Comparison of ENCODE assay signal across 9 mouse cellular contexts in genomic region chr3:83994217-83994839, GRCm38 (mm10). TPM values are rescaled to one million over a fixed set of nuclear protein-coding genes. Genes with fewer than 3 reads are reported as not detected.
DNase-seq lines count a peak whose midpoint lies in the region; ATAC-seq and TF ChIP-seq lines count a peak whose summit lies in the region.
"Had no signal": no experiment of that assay in that cellular context is flagged by ENCODE, and none has a peak within 500 bp of the region (broad histone marks: within the 10 kb centered on the region; RNA-seq: fewer than 3 reads in every experiment).

No protein-coding gene starts in this region.

- H3K4me2 ChIP-seq in liver, embryonic 12.5 days: no peak overlapping the region
- no peak overlapping the region for H3K4me2 ChIP-seq in hindbrain, embryonic 14.5 days (replicated peaks)
- no peak overlapping the region for H3K4me2 ChIP-seq in liver, embryonic 16.5 days (ENCODE audit: low read depth, low read length)
- H3K4me2 ChIP-seq in stomach, embryonic 14.5 days (replicated peaks; ENCODE audit: low read depth, low read length): no peak overlapping the region

- TF ChIP-seq CTCF in liver, adult 2 months (IDR thresholded peaks at IDR 0.05; ENCODE audit: low read depth, low read length): 0 out of 2 replicates have a peak, but pooled peaks have one; percentile 7

- DNase-seq in liver, adult 2 months (ENCODE audit: extremely low read depth, low read depth, low spot score): peak; percentile 87
- DNase-seq in hindbrain, embryonic 14.5 days (ENCODE audit: low spot score): peak; percentile 49
- no peak for DNase-seq in left cerebral cortex, adult 11 months (ENCODE audit: low spot score)
- DNase-seq in right cerebral cortex, postnatal 10 days (ENCODE audit: low spot score in 2 of 2): no peak
- no peak for DNase-seq in frontal cortex, postnatal 36 days (ENCODE audit: low spot score in 2 of 2)

- H3K9me3 ChIP-seq in liver, embryonic 12.5 days (replicated peaks): no peaks in the 10 kb centered on the region
- H3K9me3 ChIP-seq in hindbrain, embryonic 14.5 days (ENCODE audit: control insufficient read depth, low read length): no peaks in the 10 kb centered on the region
- H3K9me3 ChIP-seq in liver, embryonic 16.5 days (replicated peaks; ENCODE audit: control insufficient read depth, low read length): no peaks in the 10 kb centered on the region
- H3K9me3 ChIP-seq in stomach, embryonic 14.5 days (ENCODE audit: control insufficient read depth, low read depth, low read length): no peaks in the 10 kb centered on the region

- no peaks in the 10 kb centered on the region for H3K27me3 ChIP-seq in liver, adult 2 months (ENCODE audit: control insufficient read depth, insufficient read depth, low read length)
- H3K27me3 ChIP-seq in liver, embryonic 12.5 days (replicated peaks): no peaks in the 10 kb centered on the region
- no peaks in the 10 kb centered on the region for H3K27me3 ChIP-seq in hindbrain, embryonic 14.5 days (ENCODE audit: control insufficient read depth, insufficient read depth, low read length)
- no peaks in the 10 kb centered on the region for H3K27me3 ChIP-seq in liver, embryonic 16.5 days (ENCODE audit: control insufficient read depth, insufficient read depth, low read depth, low read length)
- H3K27me3 ChIP-seq in stomach, embryonic 14.5 days (ENCODE audit: control insufficient read depth, insufficient read depth, low read length): no peaks in the 10 kb centered on the region

- peaks cover 10% of the 10 kb centered on the region; the same call in 1 of the 2 replicates for H3K79me2 ChIP-seq in liver, adult 2 months (ENCODE audit: control insufficient read depth, insufficient read depth, low read length)

- peaks cover 51% of the 10 kb centered on the region for H3K4me1 ChIP-seq in liver, adult 2 months (ENCODE audit: control insufficient read depth, insufficient read depth, low read length)
- peaks cover 57% of the 10 kb centered on the region for H3K4me1 ChIP-seq in liver, embryonic 12.5 days
- H3K4me1 ChIP-seq in hindbrain, embryonic 14.5 days (replicated peaks; ENCODE audit: control insufficient read depth, insufficient read depth, low read length): peaks cover 60% of the 10 kb centered on the region
- H3K4me1 ChIP-seq in liver, embryonic 16.5 days (ENCODE audit: control insufficient read depth, low read depth, low read length): peaks cover 16% of the 10 kb centered on the region
- peaks cover 36% of the 10 kb centered on the region for H3K4me1 ChIP-seq in stomach, embryonic 14.5 days (ENCODE audit: control insufficient read depth, insufficient read depth, low read length)

- H3K36me3 ChIP-seq in liver, adult 2 months (ENCODE audit: control insufficient read depth, insufficient read depth, low read length): no peaks in the 10 kb centered on the region
- H3K36me3 ChIP-seq in liver, embryonic 12.5 days: peaks cover 2% of the 10 kb centered on the region; the same call in 1 of the 2 replicates
- H3K36me3 ChIP-seq in hindbrain, embryonic 14.5 days (replicated peaks; ENCODE audit: control insufficient read depth, insufficient read depth): no peaks in the 10 kb centered on the region
- no peaks in the 10 kb centered on the region for H3K36me3 ChIP-seq in liver, embryonic 16.5 days (ENCODE audit: control insufficient read depth, insufficient read depth)
- no peaks in the 10 kb centered on the region for H3K36me3 ChIP-seq in stomach, embryonic 14.5 days (ENCODE audit: control insufficient read depth, insufficient read depth, low read length)

- 30% methylated on average over 8 of the region's 8 CpGs for WGBS in liver, adult 2 months
- WGBS in liver, embryonic 12.5 days (ENCODE audit: insufficient replicate concordance): 61% methylated on average over 8 of the region's 8 CpGs
- 20% methylated on average over 8 of the region's 8 CpGs for WGBS in hindbrain, embryonic 14.5 days
- 56% methylated on average over 8 of the region's 8 CpGs for WGBS in liver, embryonic 16.5 days (ENCODE audit: insufficient replicate concordance)
- WGBS in stomach, embryonic 14.5 days: 30% methylated on average over 8 of the region's 8 CpGs

- no peak overlapping the region for H3K9ac ChIP-seq in liver, adult 2 months (ENCODE audit: low read depth, low read length)
- no peak overlapping the region for H3K9ac ChIP-seq in liver, embryonic 12.5 days
- no peak overlapping the region for H3K9ac ChIP-seq in hindbrain, embryonic 14.5 days
- H3K9ac ChIP-seq in liver, embryonic 16.5 days (ENCODE audit: low read depth, low read length): no peak overlapping the region
- H3K9ac ChIP-seq in stomach, embryonic 14.5 days (replicated peaks; ENCODE audit: low read depth, low read length): no peak overlapping the region

- TF ChIP-seq POLR2A in liver, adult 2 months (IDR thresholded peaks at IDR 0.05; ENCODE audit: extremely low read depth, insufficient read depth, low read length): no peak

- H3K27ac ChIP-seq in liver, adult 2 months (replicated peaks; ENCODE audit: insufficient read depth, low read depth, low read length): peak overlapping the region; percentile 41
- no peak overlapping the region for H3K27ac ChIP-seq in liver, embryonic 12.5 days
- H3K27ac ChIP-seq in hindbrain, embryonic 14.5 days: no peak overlapping the region
- no peak overlapping the region for H3K27ac ChIP-seq in liver, embryonic 16.5 days (ENCODE audit: low read length)
- no peak overlapping the region for H3K27ac ChIP-seq in stomach, embryonic 14.5 days (ENCODE audit: low read length)
- H3K27ac ChIP-seq: macrophage had no signal

- no peak overlapping the region for H3K4me3 ChIP-seq in liver, adult 2 months (ENCODE audit: insufficient read depth, low read depth, low read length)
- H3K4me3 ChIP-seq in liver, embryonic 12.5 days: no peak overlapping the region
- no peak overlapping the region for H3K4me3 ChIP-seq in hindbrain, embryonic 14.5 days (replicated peaks; ENCODE audit: low read length)
- H3K4me3 ChIP-seq in liver, embryonic 16.5 days (ENCODE audit: low read depth, low read length): no peak overlapping the region
- H3K4me3 ChIP-seq in stomach, embryonic 14.5 days (ENCODE audit: low read depth, low read length): no peak overlapping the region

- ATAC-seq in liver, embryonic 12.5 days: no peak
- peak; percentile 39 for ATAC-seq in hindbrain, embryonic 14.5 days (ENCODE audit: low FRiP score)
- peak; percentile 76 for ATAC-seq in liver, embryonic 16.5 days (ENCODE audit: low read depth)
- ATAC-seq in stomach, embryonic 14.5 days (ENCODE audit: insufficient number of reproducible peaks, insufficient read depth, low FRiP score, low read depth): peak; percentile 71; the same call in 1 of the 2 replicates

RNA-seq across cellular contexts. Expression of gene Tmem131l, which starts 45.6 kb away (rescaled TPM):
- 21.1 and 24.9 TPM in 2 replicates for total RNA-seq in liver, adult 2 months (2014; rRNA removed)
- polyA plus RNA-seq in liver, adult 2 months (2012; rRNA removed): 10.7 and 15.3 TPM in 2 replicates
- polyA plus RNA-seq in liver, embryonic 12.5 days (2016; fragmentation: Nextera tagmentation; extraction: Ambion mirVana): 30.3 and 32.0 TPM in 2 replicates
- 51.2 and 57.5 TPM in 2 replicates for polyA plus RNA-seq in hindbrain, embryonic 14.5 days (2014; fragmentation: Nextera tagmentation; extraction: Ambion mirVana)
- 28.8 and 29.8 TPM in 2 replicates for polyA plus RNA-seq in liver, embryonic 16.5 days (2015; fragmentation: Nextera tagmentation; extraction: Ambion mirVana)
- polyA plus RNA-seq in stomach, embryonic 14.5 days (2014; fragmentation: Nextera tagmentation; extraction: Ambion mirVana): 65.2 and 74.6 TPM in 2 replicates

Comparison
In these comparisons a context has a peak if more than half of its experiments do, and no peak if none do; other contexts are left out.
1. DNase-seq: peak in liver, adult 2 months (single experiment) and hindbrain, embryonic 14.5 days (single experiment); none in left cerebral cortex, adult 11 months (single experiment), right cerebral cortex, postnatal 10 days (0 of 2) and frontal cortex, postnatal 36 days (0 of 2).